Mouse (Mus musculus) liver, adult 2 months (tissue): ENCODE data around the gene Treml1.

Experiments used
- CTCF ChIP-seq: fragments of 200-500 bp; IDR thresholded peaks from 2 replicates; pipeline ENCODE4 v1.5.1; 2011; ENCODE audit warnings: low read depth, low read length, control low read depth
- POLR2A ChIP-seq: fragments of 200-500 bp; IDR thresholded peaks from 2 replicates; pipeline ENCODE4 v1.6.1; 2011; ENCODE audit warnings: low read length, control low read depth; ENCODE audit not compliant: insufficient read depth; ENCODE audit errors: extremely low read depth

DNA sequence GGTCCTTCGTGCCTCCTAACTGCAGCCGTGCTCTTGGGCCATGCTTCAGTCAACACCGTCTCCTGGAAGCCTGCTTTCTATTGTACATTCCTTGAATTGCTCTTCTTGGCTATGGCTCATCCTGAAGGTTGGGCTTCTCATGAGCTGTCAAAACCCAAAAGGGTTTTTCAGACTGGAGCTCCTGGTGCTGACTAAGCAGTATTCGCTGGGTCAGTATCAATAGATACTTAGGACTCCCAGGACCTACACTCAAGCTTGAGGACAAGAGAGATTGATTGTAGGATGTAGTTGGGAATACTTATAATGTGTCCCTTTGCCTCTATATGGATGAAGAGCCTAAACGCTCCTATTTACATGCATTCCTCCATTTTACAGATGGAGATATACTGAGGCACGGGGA lies 34.6 kb upstream of the Treml1 start:
- no peak for TF ChIP-seq POLR2A
- no peak for TF ChIP-seq CTCF
